17 mouse cellular contexts compared by ENCODE assay signal in genomic region chr4:95143668-95144067, GRCm38 (mm10).
DNase-seq lines count a peak whose midpoint lies in the region; ATAC-seq lines count a peak whose summit lies in the region.
"Had no signal": no experiment of that assay in that cellular context is flagged by ENCODE, and none has a peak within 500 bp of the region (broad histone marks: within the 10 kb centered on the region; RNA-seq: fewer than 3 reads in every experiment).

No protein-coding gene starts in this region.

- H3K4me3 ChIP-seq in intestine, embryonic 16.5 days (ENCODE audit: low read length), result no peak overlapping the region
- no peak overlapping the region for H3K4me3 ChIP-seq in liver, embryonic 16.5 days (ENCODE audit: low read depth, low read length)
- no peak overlapping the region for H3K4me3 ChIP-seq in stomach, embryonic 15.5 days (replicated peaks)
- H3K4me3 ChIP-seq in kidney, embryonic 16.5 days (ENCODE audit: low read length), result no peak overlapping the region
- H3K4me3 ChIP-seq: embryonic facial prominence, embryonic 12.5 days; hindbrain, embryonic 12.5 days; midbrain, embryonic 10.5 days; neural tube, embryonic 13.5 days had no signal

- peak; percentile 95 for ATAC-seq in intestine, embryonic 16.5 days
- ATAC-seq in liver, embryonic 16.5 days (ENCODE audit: low read depth), result peak; percentile 71
- ATAC-seq in stomach, embryonic 15.5 days (ENCODE audit: insufficient read depth, low FRiP score, low read depth), result peak; percentile 93
- ATAC-seq in kidney, embryonic 16.5 days (ENCODE audit: low FRiP score, low TSS enrichment), result no peak

- H3K27me3 ChIP-seq in intestine, embryonic 16.5 days (replicated peaks; ENCODE audit: control insufficient read depth, insufficient read depth, low read length), result no peaks in the 10 kb centered on the region
- no peaks in the 10 kb centered on the region for H3K27me3 ChIP-seq in liver, embryonic 16.5 days (ENCODE audit: control insufficient read depth, insufficient read depth, low read depth, low read length)
- no peaks in the 10 kb centered on the region for H3K27me3 ChIP-seq in stomach, embryonic 15.5 days (replicated peaks)
- no peaks in the 10 kb centered on the region for H3K27me3 ChIP-seq in kidney, embryonic 16.5 days (ENCODE audit: insufficient read depth, low read length)
- H3K27me3 ChIP-seq: embryonic facial prominence, embryonic 12.5 days; neural tube, embryonic 13.5 days had no signal

- no peaks in the 10 kb centered on the region for H3K36me3 ChIP-seq in intestine, embryonic 16.5 days (ENCODE audit: control insufficient read depth, insufficient read depth, low read length)
- H3K36me3 ChIP-seq in liver, embryonic 16.5 days (ENCODE audit: control insufficient read depth, insufficient read depth), result no peaks in the 10 kb centered on the region
- H3K36me3 ChIP-seq in stomach, embryonic 15.5 days, result no peaks in the 10 kb centered on the region
- no peaks in the 10 kb centered on the region for H3K36me3 ChIP-seq in kidney, embryonic 16.5 days (ENCODE audit: insufficient read depth, low read length)
- H3K36me3 ChIP-seq: embryonic facial prominence, embryonic 12.5 days; hindbrain, embryonic 12.5 days; midbrain, embryonic 10.5 days; neural tube, embryonic 13.5 days had no signal

- no peaks in the 10 kb centered on the region for H3K9me3 ChIP-seq in intestine, embryonic 16.5 days (ENCODE audit: control insufficient read depth, low read length)
- no peaks in the 10 kb centered on the region for H3K9me3 ChIP-seq in liver, embryonic 16.5 days (replicated peaks; ENCODE audit: control insufficient read depth, low read length)
- no peaks in the 10 kb centered on the region for H3K9me3 ChIP-seq in stomach, embryonic 15.5 days
- H3K9me3 ChIP-seq in kidney, embryonic 16.5 days (ENCODE audit: low read length), result no peaks in the 10 kb centered on the region
- H3K9me3 ChIP-seq: embryonic facial prominence, embryonic 12.5 days; hindbrain, embryonic 12.5 days; midbrain, embryonic 10.5 days; neural tube, embryonic 13.5 days had no signal

- no peak overlapping the region for H3K4me2 ChIP-seq in intestine, embryonic 16.5 days (ENCODE audit: low read depth, low read length)
- no peak overlapping the region for H3K4me2 ChIP-seq in liver, embryonic 16.5 days (ENCODE audit: low read depth, low read length)
- no peak overlapping the region for H3K4me2 ChIP-seq in stomach, embryonic 15.5 days
- H3K4me2 ChIP-seq in kidney, embryonic 16.5 days (replicated peaks; ENCODE audit: low read depth, low read length), result no peak overlapping the region
- H3K4me2 ChIP-seq: embryonic facial prominence, embryonic 12.5 days; hindbrain, embryonic 12.5 days; neural tube, embryonic 13.5 days had no signal

- peaks cover 5% of the 10 kb centered on the region; the same call in 1 of the 2 replicates for H3K4me1 ChIP-seq in intestine, embryonic 16.5 days (ENCODE audit: control insufficient read depth, insufficient read depth, low read length)
- H3K4me1 ChIP-seq in liver, embryonic 16.5 days (ENCODE audit: control insufficient read depth, low read depth, low read length), result peaks cover 4% of the 10 kb centered on the region
- H3K4me1 ChIP-seq in stomach, embryonic 15.5 days, result 0 out of 2 replicates have a peak, but pooled peaks cover under 1% of the 10 kb centered on the region
- H3K4me1 ChIP-seq in kidney, embryonic 16.5 days (ENCODE audit: insufficient read depth, low read length), result no peaks in the 10 kb centered on the region
- H3K4me1 ChIP-seq: embryonic facial prominence, embryonic 12.5 days; hindbrain, embryonic 12.5 days had no signal

- peak overlapping the region; percentile 29; the same call in 1 of the 2 replicates for H3K27ac ChIP-seq in intestine, embryonic 16.5 days (ENCODE audit: low read length)
- no peak overlapping the region for H3K27ac ChIP-seq in liver, embryonic 16.5 days (ENCODE audit: low read length)
- H3K27ac ChIP-seq in stomach, embryonic 15.5 days, result peak overlapping the region; percentile 61; the same call in 1 of the 2 replicates
- H3K27ac ChIP-seq in kidney, embryonic 16.5 days (ENCODE audit: low read length), result no peak overlapping the region
- H3K27ac ChIP-seq: embryonic facial prominence, embryonic 12.5 days; hindbrain, embryonic 12.5 days; liver, embryonic 14.5 days; midbrain, embryonic 10.5 days; neural tube, embryonic 13.5 days had no signal

- no peak overlapping the region for H3K9ac ChIP-seq in intestine, embryonic 16.5 days (ENCODE audit: low read depth, low read length)
- no peak overlapping the region for H3K9ac ChIP-seq in liver, embryonic 16.5 days (ENCODE audit: low read depth, low read length)
- no peak overlapping the region for H3K9ac ChIP-seq in stomach, embryonic 15.5 days
- no peak overlapping the region for H3K9ac ChIP-seq in kidney, embryonic 16.5 days (replicated peaks; ENCODE audit: low read length)
- H3K9ac ChIP-seq: embryonic facial prominence, embryonic 12.5 days; hindbrain, embryonic 12.5 days; liver, embryonic 14.5 days; neural tube, embryonic 13.5 days had no signal

- WGBS in intestine, embryonic 16.5 days, result 58% methylated on average over 5 of the region's 5 CpGs
- 66% methylated on average over 5 of the region's 5 CpGs for WGBS in liver, embryonic 16.5 days (ENCODE audit: insufficient replicate concordance)
- WGBS in stomach, embryonic 15.5 days, result 68% methylated on average over 5 of the region's 5 CpGs
- 70% methylated on average over 5 of the region's 5 CpGs for WGBS in kidney, embryonic 16.5 days

- peak; percentile 75 to 83 for DNase-seq in lung, adult 18-20 months
- no peak for DNase-seq in lung, postnatal 14 days
- no peak for DNase-seq in thymus, adult 18-20 months
- no peak for DNase-seq in adrenal gland, postnatal 36 days
- DNase-seq: cerebellum, adult 9-10 months; kidney, adult 18-20 months; kidney, postnatal 36 days; right cerebral cortex, postnatal 14 days had no signal

Comparison
In these comparisons a context has a peak if more than half of its experiments do, and no peak if none do; other contexts are left out.
1. DNase-seq: peak in lung, adult 18-20 months (2 of 2); none in lung, postnatal 14 days (single experiment), thymus, adult 18-20 months (0 of 2) and adrenal gland, postnatal 36 days (0 of 2).
2. H3K27ac ChIP-seq: peak in intestine, embryonic 16.5 days (single experiment) and stomach, embryonic 15.5 days (single experiment); none in liver, embryonic 16.5 days (single experiment) and kidney, embryonic 16.5 days (single experiment).